Mouse (Mus musculus) c-Kit-positive CD71-negative TER-119-negative erythroid progenitor cells, embryonic 14.5 days (primary cell): ENCODE results near the gene Olfr1145.

ENCODE experiments used
- DNase-seq: peaks from one replicate; pipeline ENCODE4 v3.0.0-alpha.2; 2013; ENCODE audit warnings: low read depth

The Olfr1145 gene

GRCm38 (mm10) chr2:87809522-87809921 lies at the start of gene Olfr1145:
Gene Olfr1145, plus strand, starts transcription at chr2:87809822.
- no peak for DNase-seq

GRCm38 (mm10) chr2:87776143-87776542 lies 33.5 kb upstream of the Olfr1145 start:
- DNase-seq: no peak

GRCm38 (mm10) chr2:87779183-87779582 lies 30.4 kb upstream of the Olfr1145 start, which contains the start of gene Olfr152:
Gene Olfr152, plus strand, starts transcription at chr2:87779483.
- no peak for DNase-seq

GRCm38 (mm10) chr2:87800292-87800691 lies 9.3 kb upstream of the Olfr1145 start, which contains the start of gene Olfr1143:
Gene Olfr1143, plus strand, starts transcription at chr2:87800592.
- no peak for DNase-seq

GRCm38 (mm10) chr2:87830233-87830632 lies 20.6 kb downstream of the Olfr1145 start, which contains the start of gene Olfr1148:
Gene Olfr1148, plus strand, starts transcription at chr2:87830533.
- DNase-seq: no peak

- no peak for DNase-seq
Measured at GRCm38 (mm10) chr2:87843693-87844092, 34.1 kb downstream of the Olfr1145 start, which contains the start of gene Olfr1150-ps1. Gene Olfr1150-ps1, plus strand, starts transcription at chr2:87843993.

- no peak for DNase-seq
Measured at GRCm38 (mm10) chr2:87855562-87855961, 45.9 kb downstream of the Olfr1145 start, which contains the start of gene Olfr1151. Gene Olfr1151, plus strand, starts transcription at chr2:87855862.
